17 mouse cellular contexts compared by ENCODE assay signal in genomic region chr2:126359278-126359677, GRCm38 (mm10).
"Had no signal": no experiment of that assay in that cellular context is flagged by ENCODE, and none has a peak within 500 bp of the region (broad histone marks: within the 10 kb centered on the region; RNA-seq: fewer than 3 reads in every experiment).

No protein-coding gene starts in this region.

- H3K9ac ChIP-seq: lung, embryonic 15.5 days; midbrain, embryonic 13.5 days; midbrain, embryonic 15.5 days; neural tube, embryonic 12.5 days; stomach, embryonic 15.5 days had no signal

- H3K9me3 ChIP-seq: lung, embryonic 15.5 days; midbrain, embryonic 13.5 days; midbrain, embryonic 15.5 days; neural tube, embryonic 12.5 days; stomach, embryonic 15.5 days had no signal

- H3K27ac ChIP-seq: lung, embryonic 15.5 days; macrophage; midbrain, embryonic 13.5 days; midbrain, embryonic 15.5 days; neural tube, embryonic 12.5 days; stomach, postnatal 0 days had no signal

- H3K27me3 ChIP-seq: lung, embryonic 15.5 days; megakaryocyte, embryonic 14.5 days; midbrain, embryonic 13.5 days; midbrain, embryonic 15.5 days; neural tube, embryonic 12.5 days; stomach, embryonic 15.5 days had no signal

- DNase-seq: lung, adult 2 months; lung, postnatal 14 days; lung, postnatal 36 days; right cerebral cortex, postnatal 14 days; thymus, adult 2 months; thymus, postnatal 25 days; thymus, postnatal 4 days had no signal

- H3K4me2 ChIP-seq: lung, embryonic 15.5 days; midbrain, embryonic 11.5 days; midbrain, embryonic 13.5 days; midbrain, embryonic 15.5 days; neural tube, embryonic 12.5 days; stomach, embryonic 15.5 days had no signal

- H3K36me3 ChIP-seq: lung, embryonic 15.5 days; midbrain, embryonic 13.5 days; midbrain, embryonic 15.5 days; neural tube, embryonic 12.5 days; stomach, embryonic 15.5 days had no signal

- H3K4me1 ChIP-seq: midbrain, embryonic 13.5 days; midbrain, embryonic 15.5 days; neural tube, embryonic 12.5 days had no signal

- H3K4me3 ChIP-seq: lung, embryonic 15.5 days; megakaryocyte, embryonic 14.5 days; midbrain, embryonic 13.5 days; midbrain, embryonic 15.5 days; neural tube, embryonic 12.5 days; stomach, embryonic 15.5 days had no signal

- ATAC-seq: lung, postnatal 0 days; midbrain, embryonic 13.5 days; midbrain, embryonic 15.5 days had no signal
